Mouse (Mus musculus) cortical plate, adult 2 months (tissue): ENCODE measurements at regions not wholly inside any gene's neighbourhood (a gene's known extent, or its start where the extent isn't known, plus 50 kb on each side); places are given as distances from the start of the nearest gene placed in this dataset.

Experiments used
- CTCF ChIP-seq: fragments of 200-500 bp; IDR thresholded peaks from 2 replicates; pipeline ENCODE4 v1.5.1; 2011; ENCODE audit warnings: mild to moderate bottlenecking, control low read depth, low read length; ENCODE audit not compliant: insufficient read depth; ENCODE audit errors: extremely low read depth
- POLR2A ChIP-seq: fragments of 200-500 bp; IDR thresholded peaks from 2 replicates; pipeline ENCODE4 v1.6.1; 2011; ENCODE audit warnings: mild to moderate bottlenecking, low read length, control low read depth; ENCODE audit not compliant: insufficient read depth; ENCODE audit errors: extremely low read depth

DNA sequence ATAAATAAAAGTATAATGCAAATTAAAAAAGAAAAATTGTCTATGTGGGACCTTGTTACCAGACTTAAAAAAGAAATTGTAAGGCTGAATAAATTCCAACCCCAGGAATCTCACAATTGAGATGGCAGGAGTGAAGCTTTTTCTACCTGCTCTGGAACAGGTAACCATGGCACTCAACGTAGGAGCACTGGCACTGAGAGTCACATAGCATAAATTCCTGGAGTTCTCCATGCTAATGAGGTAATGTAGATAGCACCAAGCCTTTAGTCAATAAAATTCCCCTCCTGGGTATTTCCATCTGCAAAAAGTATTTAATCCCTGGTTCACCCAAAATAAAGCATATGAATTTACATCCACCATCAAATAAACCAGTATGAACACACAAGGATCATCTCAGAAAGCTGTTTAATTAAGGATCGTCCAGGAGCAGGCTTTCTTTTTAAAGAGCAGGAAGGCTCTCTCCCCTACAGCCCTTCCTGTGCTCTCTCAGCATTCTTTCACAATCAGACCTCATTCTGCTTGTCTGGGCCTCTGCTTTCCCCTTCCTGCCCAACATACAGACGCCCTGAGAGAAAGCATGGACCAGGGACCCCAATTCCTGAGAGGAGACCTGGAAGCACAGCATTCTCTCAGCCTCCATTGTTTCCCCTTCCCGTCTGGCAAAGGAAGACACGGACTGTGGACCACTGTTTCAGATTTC is 481.4 kb upstream of the A830018L16Rik start:
- TF ChIP-seq POLR2A, result no peak
- TF ChIP-seq CTCF, result no peak
